29 mouse cellular contexts compared by ENCODE assay signal in genomic region chr16:11278778-11279177, GRCm38 (mm10). TPM values are rescaled to one million over a fixed set of nuclear protein-coding genes. Genes with fewer than 3 reads are reported as not detected.
DNase-seq lines count a peak whose midpoint lies in the region; ATAC-seq and TF ChIP-seq lines count a peak whose summit lies in the region.
"Had no signal": no experiment of that assay in that cellular context is flagged by ENCODE, and none has a peak within 500 bp of the region (broad histone marks: within the 10 kb centered on the region; RNA-seq: fewer than 3 reads in every experiment).

No protein-coding gene starts in this region.

- ATAC-seq in frontal cortex, adult (ENCODE audit: low TSS enrichment), result no peak
- no peak for ATAC-seq in lung, postnatal 0 days
- ATAC-seq in hindbrain, embryonic 14.5 days (ENCODE audit: low FRiP score), result no peak
- ATAC-seq: activated CD4-positive, CD25-positive, alpha-beta regulatory T cell, adult 4 months; forebrain, embryonic 14.5 days; forebrain, embryonic 16.5 days; Patski had no signal

- no peak overlapping the region for H3K4me2 ChIP-seq in lung, postnatal 0 days (replicated peaks; ENCODE audit: low read depth, low read length)
- H3K4me2 ChIP-seq in hindbrain, embryonic 14.5 days (replicated peaks), result no peak overlapping the region
- H3K4me2 ChIP-seq: embryonic facial prominence, embryonic 13.5 days; embryonic facial prominence, embryonic 15.5 days; forebrain, embryonic 12.5 days had no signal

- TF ChIP-seq POLR2A in testis, adult 2 months (IDR thresholded peaks at IDR 0.05; ENCODE audit: control insufficient read depth, low read depth, low read length), result no peak
- no peak for TF ChIP-seq POLR2A in brain, embryonic 14.5 days (IDR thresholded peaks at IDR 0.05; ENCODE audit: borderline replicate concordance, extremely low read depth, insufficient read depth, insufficient read length, poor library complexity, severe bottlenecking)

- no peaks in the 10 kb centered on the region for H3K9me3 ChIP-seq in lung, postnatal 0 days (ENCODE audit: low read length)
- no peaks in the 10 kb centered on the region for H3K9me3 ChIP-seq in hindbrain, embryonic 14.5 days (ENCODE audit: control insufficient read depth, low read length)
- H3K9me3 ChIP-seq: embryonic facial prominence, embryonic 13.5 days; embryonic facial prominence, embryonic 15.5 days; forebrain, embryonic 10.5 days; forebrain, embryonic 12.5 days had no signal

- H3K9ac ChIP-seq in lung, postnatal 0 days (replicated peaks; ENCODE audit: low read depth), result no peak overlapping the region
- no peak overlapping the region for H3K9ac ChIP-seq in hindbrain, embryonic 14.5 days
- H3K9ac ChIP-seq: embryonic facial prominence, embryonic 13.5 days; embryonic facial prominence, embryonic 15.5 days; forebrain, embryonic 12.5 days had no signal

- no peaks in the 10 kb centered on the region for H3K36me3 ChIP-seq in testis, adult 2 months (ENCODE audit: control insufficient read depth, insufficient read depth, low read length)
- no peaks in the 10 kb centered on the region for H3K36me3 ChIP-seq in lung, postnatal 0 days (ENCODE audit: insufficient read depth, low read length)
- H3K36me3 ChIP-seq in hindbrain, embryonic 14.5 days (replicated peaks; ENCODE audit: control insufficient read depth, insufficient read depth), result no peaks in the 10 kb centered on the region
- H3K36me3 ChIP-seq: embryonic facial prominence, embryonic 13.5 days; embryonic facial prominence, embryonic 15.5 days; forebrain, embryonic 10.5 days; forebrain, embryonic 12.5 days had no signal

- 55% methylated on average over 6 of the region's 6 CpGs for WGBS in lung, postnatal 0 days
- 72% methylated on average over 6 of the region's 6 CpGs for WGBS in hindbrain, embryonic 14.5 days

- DNase-seq in testis, postnatal 14 days (ENCODE audit: low spot score), result no peak
- peak; percentile 8 for DNase-seq in brain, embryonic 14.5 days (ENCODE audit: low read depth)
- peak; percentile 24 for DNase-seq in retina, embryonic 14.5 days (ENCODE audit: low spot score)
- DNase-seq in retina, postnatal 7 days (ENCODE audit: low read depth, low spot score), result peak; percentile 49
- DNase-seq in lung, postnatal 0 days (ENCODE audit: low spot score), result no peak
- no peak for DNase-seq in hindbrain, embryonic 14.5 days (ENCODE audit: low spot score)
- DNase-seq: adrenal gland, adult 8-10 months; adrenal gland, postnatal 14 days; adrenal gland, postnatal 36 days; cerebellum, adult 11 months; cerebellum, adult 18-20 months; cerebellum, adult 8-10 months; cerebellum, adult 9-11 months; cerebellum, postnatal 14 days; cerebellum, postnatal 36 days; embryo, embryonic 11 days had no signal

- no peak for TF ChIP-seq EP300 in lung, postnatal 0 days (IDR thresholded peaks at IDR 0.05)

- peak overlapping the region; percentile 74 for H3K27ac ChIP-seq in testis, adult 2 months (ENCODE audit: control insufficient read depth, insufficient read depth, low read depth, low read length)
- no peak overlapping the region for H3K27ac ChIP-seq in lung, postnatal 0 days (ENCODE audit: low read length)
- no peak overlapping the region for H3K27ac ChIP-seq in hindbrain, embryonic 14.5 days
- H3K27ac ChIP-seq: embryonic facial prominence, embryonic 13.5 days; embryonic facial prominence, embryonic 15.5 days; forebrain, embryonic 10.5 days; forebrain, embryonic 12.5 days had no signal

- TF ChIP-seq CTCF in testis, adult 2 months (IDR thresholded peaks at IDR 0.05; ENCODE audit: control insufficient read depth, insufficient read depth, insufficient replicate concordance, low read depth, low read length), result no peak
- no peak for TF ChIP-seq CTCF in brain, embryonic 14.5 days (IDR thresholded peaks at IDR 0.05; ENCODE audit: borderline replicate concordance, extremely low read depth, insufficient read depth, insufficient read length)
- TF ChIP-seq CTCF in lung, postnatal 0 days (IDR thresholded peaks at IDR 0.05), result no peak

- no peak overlapping the region for H3K4me3 ChIP-seq in testis, adult 2 months (ENCODE audit: control insufficient read depth, low read depth, low read length)
- no peak overlapping the region for H3K4me3 ChIP-seq in lung, postnatal 0 days (ENCODE audit: low read depth, low read length)
- H3K4me3 ChIP-seq in hindbrain, embryonic 14.5 days (replicated peaks; ENCODE audit: low read length), result no peak overlapping the region
- H3K4me3 ChIP-seq: embryonic facial prominence, embryonic 13.5 days; embryonic facial prominence, embryonic 15.5 days; erythroblast, embryonic 14.5 days; forebrain, embryonic 10.5 days; forebrain, embryonic 12.5 days had no signal

- H3K27me3 ChIP-seq in testis, adult 2 months (ENCODE audit: control insufficient read depth, insufficient read depth, low read length), result no peaks in the 10 kb centered on the region
- no peaks in the 10 kb centered on the region for H3K27me3 ChIP-seq in lung, postnatal 0 days (replicated peaks; ENCODE audit: insufficient read depth, low read length)
- H3K27me3 ChIP-seq in hindbrain, embryonic 14.5 days (ENCODE audit: control insufficient read depth, insufficient read depth, low read length), result no peaks in the 10 kb centered on the region
- H3K27me3 ChIP-seq: embryonic facial prominence, embryonic 13.5 days; embryonic facial prominence, embryonic 15.5 days; forebrain, embryonic 12.5 days; Patski had no signal

- peaks cover 12% of the 10 kb centered on the region for H3K4me1 ChIP-seq in testis, adult 2 months (ENCODE audit: control insufficient read depth, insufficient read depth, low read length)
- H3K4me1 ChIP-seq in lung, postnatal 0 days (ENCODE audit: insufficient read depth, low read depth, low read length), result no peaks in the 10 kb centered on the region
- H3K4me1 ChIP-seq in hindbrain, embryonic 14.5 days (replicated peaks; ENCODE audit: control insufficient read depth, insufficient read depth, low read length), result no peaks in the 10 kb centered on the region
- H3K4me1 ChIP-seq: embryonic facial prominence, embryonic 13.5 days; embryonic facial prominence, embryonic 15.5 days; forebrain, embryonic 10.5 days; forebrain, embryonic 12.5 days had no signal

RNA-seq across cellular contexts. Expression of gene Gspt1, which starts 24.7 kb away (rescaled TPM):
- 15.4 and 18.1 TPM in 2 replicates for polyA plus RNA-seq in testis, adult 2 months (2012; rRNA removed)
- 34.3 and 54.9 TPM in 2 replicates for polyA plus RNA-seq in brain, embryonic 14.5 days (2012; rRNA removed)
- polyA plus RNA-seq in lung, postnatal 0 days (2015; fragmentation: Nextera tagmentation; extraction: Ambion mirVana), result 34.2 and 37.4 TPM in 2 replicates
- polyA plus RNA-seq in hindbrain, embryonic 14.5 days (2014; fragmentation: Nextera tagmentation; extraction: Ambion mirVana), result 58.2 and 58.5 TPM in 2 replicates

RNA-seq across cellular contexts. Expression of gene Tnfrsf17, which starts 34.8 kb away (rescaled TPM):
- polyA plus RNA-seq in testis, adult 2 months (2012; rRNA removed), result 0.23 TPM in 1 of 2 replicates, not detected in the other
- 0.15 and 0.25 TPM in 2 replicates for polyA plus RNA-seq in brain, embryonic 14.5 days (2012; rRNA removed)
- polyA plus RNA-seq in lung, postnatal 0 days (2015; fragmentation: Nextera tagmentation; extraction: Ambion mirVana), result not detected in 2 replicates
- polyA plus RNA-seq in hindbrain, embryonic 14.5 days (2014; fragmentation: Nextera tagmentation; extraction: Ambion mirVana), result 0.26 TPM in 1 of 2 replicates, not detected in the other
- polyA plus RNA-seq: activated CD4-positive, CD25-positive, alpha-beta regulatory T cell, adult 4 months; C2C12; embryonic facial prominence, embryonic 11.5 days; embryonic facial prominence, embryonic 15.5 days; erythroblast, embryonic 14.5 days; forebrain, embryonic 10.5 days; forebrain, embryonic 12.5 days; forebrain, embryonic 14.5 days; forebrain, embryonic 16.5 days; Patski had no signal

RNA-seq across cellular contexts. Expression of gene Snx29, which starts 43.9 kb away (rescaled TPM):
- 6.1 and 7.7 TPM in 2 replicates for polyA plus RNA-seq in testis, adult 2 months (2012; rRNA removed)
- polyA plus RNA-seq in brain, embryonic 14.5 days (2012; rRNA removed), result 6.6 and 16.0 TPM in 2 replicates
- 10.0 and 10.5 TPM in 2 replicates for polyA plus RNA-seq in lung, postnatal 0 days (2015; fragmentation: Nextera tagmentation; extraction: Ambion mirVana)
- 11.9 and 14.3 TPM in 2 replicates for polyA plus RNA-seq in hindbrain, embryonic 14.5 days (2014; fragmentation: Nextera tagmentation; extraction: Ambion mirVana)

Comparison
In these comparisons a context has a peak if more than half of its experiments do, and no peak if none do; other contexts are left out.
1. DNase-seq: peak in brain, embryonic 14.5 days (single experiment), retina, embryonic 14.5 days (single experiment) and retina, postnatal 7 days (single experiment); none in testis, postnatal 14 days (single experiment), lung, postnatal 0 days (single experiment) and hindbrain, embryonic 14.5 days (single experiment).